Mouse (Mus musculus): ENCODE results near the gene Dnajc4.

GRCm38 (mm10) chr19:6942249-6942691, 50.1 kb downstream of the Dnajc4 start, which contains the start of gene Gpr137:
- no peak for TF ChIP-seq EP300 (IDR thresholded peaks at IDR 0.05; ENCODE audit: low read depth)
- TF ChIP-seq CTCF (IDR thresholded peaks at IDR 0.05; ENCODE audit: low read depth), result no peak

Data from heart, postnatal 0 days (tissue).